Mouse (Mus musculus) E14TG2a.4 (cell line): ENCODE data around the gene Siglece.

ENCODE experiments used
- CTCF ChIP-seq: conservative IDR thresholded peaks from 2 replicates; pipeline ENCODE4 v1.5.1; 2014; ENCODE audit warnings: low read length
- NANOG ChIP-seq: IDR thresholded peaks from 2 replicates; pipeline ENCODE4 v1.6.1; 2014; ENCODE audit warnings: borderline replicate concordance, low read length, mixed read lengths

- TF ChIP-seq CTCF, result no peak
- no peak for TF ChIP-seq NANOG
These were observed 5.4 kb downstream of the Siglece start for GRCm38 (mm10) chr7:43654519-43654918.
